Mouse (Mus musculus) MEL (cell line): Measurements from ENCODE around the gene Tmem35b. TPM values are rescaled to one million over a fixed set of nuclear protein-coding genes. Genes with fewer than 3 reads are reported as not detected.

ENCODE experiments used
- DNase-seq: peaks from one replicate; pipeline ENCODE4 v3.0.0; 2011; ENCODE audit warnings: low read depth, low spot score
- H3K27ac ChIP-seq: 2 replicates; pipeline ENCODE4 v1.5.1; 2012; ENCODE audit warnings: low read depth, mild to moderate bottlenecking, control low read depth, low read length, moderate library complexity; ENCODE audit not compliant: control insufficient read depth
- H3K27me3 ChIP-seq, 2 experiments: fragments of 150-350 bp in 1 of 2; sonication (generic) in 1 of 2; 2 replicates each; pipeline ENCODE4 v1.6.1; 2012; ENCODE audit warnings: low read length in 2 of 2, mild to moderate bottlenecking in 2 of 2, improper control_type of control experiment in 1 of 2, moderate library complexity in 1 of 2; ENCODE audit not compliant: insufficient read depth in 2 of 2, control insufficient read depth in 1 of 2
- H3K36me3 ChIP-seq, 2 experiments: 2 replicates each; pipeline ENCODE4 v1.6.1; 2012 to 2014; ENCODE audit warnings: low read length in 2 of 2, improper control_type of control experiment in 1 of 2, inconsistent platforms in 1 of 2, mild to moderate bottlenecking in 1 of 2; ENCODE audit not compliant: insufficient read depth in 2 of 2, control insufficient read depth in 1 of 2
- H3K4me1 ChIP-seq, 2 experiments: fragments of 150-350 bp in 1 of 2; sonication (generic) in 1 of 2; 2 replicates each; pipeline ENCODE4 v1.6.1; 2012; ENCODE audit warnings: low read length in 2 of 2, improper control_type of control experiment in 1 of 2, mild to moderate bottlenecking in 1 of 2; ENCODE audit not compliant: insufficient read depth in 2 of 2, control insufficient read depth in 1 of 2
- H3K4me3 ChIP-seq, 2 experiments: fragments of 150-350 bp in 1 of 2; sonication (generic) in 1 of 2; 2 replicates each; pipeline ENCODE4 v1.5.1; 2012; ENCODE audit warnings: low read depth in 2 of 2, low read length in 2 of 2, mild to moderate bottlenecking in 2 of 2, moderate library complexity in 2 of 2, control low read depth in 1 of 2, improper control_type of control experiment in 1 of 2; ENCODE audit not compliant: control insufficient read depth in 1 of 2, insufficient read depth in 1 of 2
- H3K79me2 ChIP-seq: 2 replicates; pipeline ENCODE4 v1.6.1; 2012; ENCODE audit warnings: mild to moderate bottlenecking, low read length, moderate library complexity; ENCODE audit not compliant: control insufficient read depth, poor library complexity, insufficient read depth
- H3K9ac ChIP-seq: 2 replicates; pipeline ENCODE4 v1.6.1; 2012; ENCODE audit warnings: low read depth, mild to moderate bottlenecking, control low read depth, low read length, moderate library complexity; ENCODE audit not compliant: control insufficient read depth, poor library complexity, severe bottlenecking
- H3K9me3 ChIP-seq: fragments of 150-350 bp; sonication (generic); replicated peaks from 2 replicates; pipeline ENCODE4 v1.6.1; 2012; ENCODE audit warnings: mild to moderate bottlenecking, low read length, improper control_type of control experiment, moderate library complexity; ENCODE audit not compliant: insufficient read depth
- CHD2 ChIP-seq: IDR thresholded peaks from 2 replicates; pipeline ENCODE4 v1.6.1; 2011; ENCODE audit warnings: low read length, improper control_type of control experiment
- CTCF ChIP-seq, 3 experiments: IDR thresholded peaks in 2 of 3; conservative IDR thresholded peaks in 1 of 3; 2 replicates each; pipeline ENCODE4 v1.5.1; 2011 to 2012; ENCODE audit warnings: low read length in 3 of 3, low read depth in 2 of 3, mild to moderate bottlenecking in 2 of 3, improper control_type of control experiment in 1 of 3, inconsistent platforms in 1 of 3, mixed read lengths in 1 of 3, moderate library complexity in 1 of 3; ENCODE audit not compliant: control insufficient read depth in 1 of 3, insufficient read depth in 1 of 3, poor library complexity in 1 of 3, severe bottlenecking in 1 of 3
- GATA1 ChIP-seq: IDR thresholded peaks from 2 replicates; pipeline ENCODE4 v1.6.1; 2011; ENCODE audit warnings: low read depth, low read length, improper control_type of control experiment
- HCFC1 ChIP-seq: IDR thresholded peaks from 2 replicates; pipeline ENCODE4 v1.6.1; 2012; ENCODE audit warnings: low read depth, mild to moderate bottlenecking, inconsistent platforms, low read length, improper control_type of control experiment, moderate library complexity
- JUND ChIP-seq: IDR thresholded peaks from 2 replicates; pipeline ENCODE4 v1.6.1; 2011; ENCODE audit warnings: low read depth, mild to moderate bottlenecking, improper control_type of control experiment, low read length
- MAZ ChIP-seq: IDR thresholded peaks from 2 replicates; pipeline ENCODE4 v1.6.1; 2012; ENCODE audit warnings: low read depth, mild to moderate bottlenecking, inconsistent platforms, low read length, improper control_type of control experiment
- MEF2A ChIP-seq: IDR thresholded peaks from 2 replicates; pipeline ENCODE4 v1.6.1; 2014; ENCODE audit warnings: low read depth, mild to moderate bottlenecking, inconsistent platforms, low read length, improper control_type of control experiment; ENCODE audit not compliant: poor library complexity, insufficient replicate concordance, severe bottlenecking; ENCODE audit errors: extremely low read depth
- MXI1 ChIP-seq: IDR thresholded peaks from 2 replicates; pipeline ENCODE4 v1.6.1; 2011; ENCODE audit warnings: mild to moderate bottlenecking, low read depth, low read length, improper control_type of control experiment
- MYB ChIP-seq: IDR thresholded peaks from 2 replicates; pipeline ENCODE4 v1.6.1; 2011; ENCODE audit warnings: mild to moderate bottlenecking, low read depth, low read length, improper control_type of control experiment
- MYC ChIP-seq: IDR thresholded peaks from 2 replicates; pipeline ENCODE4 v1.6.1; 2011; ENCODE audit warnings: low read depth, mild to moderate bottlenecking, low read length, improper control_type of control experiment, moderate library complexity
- NELFE ChIP-seq: IDR thresholded peaks from 2 replicates; pipeline ENCODE4 v1.6.1; 2011; ENCODE audit warnings: low read depth, low read length, improper control_type of control experiment
- POLR2AphosphoS2 ChIP-seq: IDR thresholded peaks from 2 replicates; pipeline ENCODE4 v1.6.1; 2011; ENCODE audit warnings: low read length, improper control_type of control experiment
- RCOR1 ChIP-seq: IDR thresholded peaks from 2 replicates; pipeline ENCODE4 v1.6.1; 2012; ENCODE audit warnings: low read depth, mild to moderate bottlenecking, inconsistent platforms, low read length, improper control_type of control experiment
- TCF12 ChIP-seq: IDR thresholded peaks from 2 replicates; pipeline ENCODE4 v1.6.1; 2014; ENCODE audit warnings: low read depth, mild to moderate bottlenecking, inconsistent platforms, low read length, improper control_type of control experiment, moderate library complexity
- UBTF ChIP-seq: IDR thresholded peaks from 2 replicates; pipeline ENCODE4 v1.6.1; 2012; ENCODE audit warnings: low read depth, mild to moderate bottlenecking, inconsistent platforms, low read length, improper control_type of control experiment, moderate library complexity, borderline replicate concordance; ENCODE audit not compliant: insufficient read depth
- USF2 ChIP-seq, 2 experiments: IDR thresholded peaks; 2 replicates each; pipeline ENCODE4 v1.6.1; 2011 to 2012; ENCODE audit warnings: improper control_type of control experiment in 2 of 2, low read length in 2 of 2, borderline replicate concordance in 1 of 2, inconsistent platforms in 1 of 2, low read depth in 1 of 2, mild to moderate bottlenecking in 1 of 2; ENCODE audit not compliant: insufficient read depth in 1 of 2
- ZC3H11A ChIP-seq: IDR thresholded peaks from 2 replicates; pipeline ENCODE4 v1.6.1; 2012; ENCODE audit warnings: low read depth, mild to moderate bottlenecking, inconsistent platforms, low read length, improper control_type of control experiment
- ZKSCAN1 ChIP-seq: IDR thresholded peaks from 2 replicates; pipeline ENCODE4 v1.6.1; 2012; ENCODE audit warnings: low read depth, mild to moderate bottlenecking, inconsistent platforms, low read length, improper control_type of control experiment, moderate library complexity
- polyA plus RNA-seq, 2 experiments: library from polyadenylated mRNA; stranded (reverse) in 1 of 2; unstranded in 1 of 2; fragments of >175 nt in 1 of 2; fragments of >200 nt in 1 of 2; gene quantifications; 2 replicates each; pipeline versions ENCODE4 v1.2.1 to v1.2.4; 2012; ENCODE audit warnings: low replicate concordance in 2 of 2, low read depth in 1 of 2; ENCODE audit not compliant: insufficient read length in 2 of 2, insufficient read depth in 1 of 2, missing spikeins in 1 of 2
- total RNA-seq: library from RNA; depleted of rRNA; stranded (reverse); fragments of 300-350 nt; gene quantifications from 2 replicates; pipeline ENCODE4 v1.2.3, GENCODE M21; 2012

The Tmem35b gene
- total and polyA plus RNA-seq, 3 experiments, result 0.89 to 3.2 TPM; not detected in 1

DNA sequence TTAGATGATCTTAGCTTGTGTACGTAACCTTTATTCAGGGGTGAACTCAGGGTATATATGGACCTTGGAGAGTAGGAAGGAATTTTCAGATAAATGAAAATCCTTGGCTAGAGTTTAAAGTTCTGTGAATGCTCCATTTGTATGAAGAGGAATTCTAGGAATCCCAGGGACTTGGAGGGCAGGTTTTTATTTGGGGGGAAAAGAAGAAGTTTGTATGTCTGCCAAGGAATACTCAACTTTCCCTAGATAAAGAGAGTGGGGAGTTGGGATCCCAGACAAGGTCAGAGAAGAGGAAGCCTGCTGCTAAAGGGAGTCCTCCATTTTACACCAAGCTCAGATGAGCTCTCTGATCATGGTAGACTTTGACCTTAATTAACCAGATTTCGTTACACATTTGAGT is 40.4 kb upstream of the Tmem35b start:
- Histone ChIP-seq H3K9me3 (no peaks in the 10 kb centered on the region), H3K9ac (no peak overlapping the region), H3K79me2 (no peaks in the 10 kb centered on the region), H3K27ac (no peak overlapping the region), H3K27me3 (0 out of 4 replicates have a peak, but pooled peaks cover 0 to under 1% of the 10 kb centered on the region in 2 experiments), H3K4me1 (no peaks in the 10 kb centered on the region), H3K4me3 (no peak overlapping the region), H3K36me3 (no peaks in the 10 kb centered on the region)
- DNase-seq, result no peak
- no peak for TF ChIP-seq CTCF (IDR thresholded peaks at IDR 0.05 in 2 of 3, conservative IDR thresholded peaks at IDR 0.05 in 1 of 3; ENCODE audit: control insufficient read depth in 1 of 3, insufficient read depth in 1 of 3, low read depth in 2 of 3, low read length in 3 of 3, poor library complexity in 1 of 3, severe bottlenecking in 1 of 3)
- TF ChIP-seq TCF12, result no peak
- TF ChIP-seq GATA1, result no peak
- TF ChIP-seq JUND, result no peak
- no peak for TF ChIP-seq MEF2A
- TF ChIP-seq POLR2AphosphoS2, result no peak
- TF ChIP-seq MXI1, result no peak
- no peak for TF ChIP-seq ZKSCAN1
- TF ChIP-seq RCOR1, result no peak
- no peak for TF ChIP-seq CHD2
- TF ChIP-seq MYB, result no peak
- TF ChIP-seq USF2 (IDR thresholded peaks at IDR 0.05; ENCODE audit: borderline replicate concordance in 1 of 2, insufficient read depth in 1 of 2, low read depth in 1 of 2, low read length in 2 of 2), result no peak
- no peak for TF ChIP-seq MYC

DNA sequence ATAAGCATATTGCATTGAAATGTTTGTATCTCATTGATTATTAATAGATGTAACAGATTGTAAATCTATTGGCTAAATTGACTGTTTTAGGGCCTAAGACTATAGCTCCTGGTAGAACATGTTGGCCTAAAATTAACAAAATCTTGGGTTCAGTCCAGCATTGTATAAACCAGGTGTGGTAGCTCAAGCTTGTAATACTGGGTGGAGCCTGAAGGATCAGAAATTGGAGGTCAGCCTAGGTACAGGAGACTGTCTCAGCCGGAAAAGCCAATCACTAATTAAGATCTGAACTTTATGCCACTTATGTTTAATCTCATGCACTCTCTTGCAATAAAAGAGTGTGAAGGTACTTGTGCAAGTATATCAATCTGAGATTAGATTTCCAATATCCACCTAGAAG is 37.7 kb upstream of the Tmem35b start:
- Histone ChIP-seq H3K27ac (no peak overlapping the region), H3K9me3 (no peaks in the 10 kb centered on the region), H3K4me1 (no peaks in the 10 kb centered on the region), H3K4me3 (no peak overlapping the region), H3K9ac (no peak overlapping the region), H3K27me3 (peaks cover 0 to 2% of the 10 kb centered on the region in 2 experiments; a peak in 1 of 4 replicates), H3K36me3 (no peaks in the 10 kb centered on the region), H3K79me2 (no peaks in the 10 kb centered on the region)
- no peak for DNase-seq
- TF ChIP-seq MAZ (no peak), ZKSCAN1 (no peak), HCFC1 (no peak)

DNA sequence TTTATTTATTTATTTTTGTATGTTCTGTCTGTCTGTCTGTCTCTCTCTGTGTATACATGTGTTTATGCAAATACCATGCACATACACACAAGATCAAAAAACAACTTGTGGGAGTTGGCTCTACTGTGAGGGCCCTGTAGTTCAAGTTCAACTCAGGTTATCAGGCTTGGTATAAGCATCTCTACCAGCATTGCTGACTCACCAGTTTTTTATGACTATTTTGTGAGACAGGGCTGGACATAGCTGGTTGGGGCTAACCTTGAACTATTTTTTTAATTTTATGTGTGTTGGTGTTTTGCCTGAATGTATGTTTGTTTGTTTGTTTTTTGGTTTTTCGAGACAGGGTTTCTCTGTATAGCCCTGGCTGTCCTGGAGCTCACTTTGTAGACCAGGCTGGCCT is 32.3 kb upstream of the Tmem35b start:
- H3K4me1 ChIP-seq, result no peaks in the 10 kb centered on the region
- H3K79me2 ChIP-seq, result no peaks in the 10 kb centered on the region
- H3K27ac ChIP-seq, result no peak overlapping the region
- H3K36me3 ChIP-seq, result no peaks in the 10 kb centered on the region
- H3K27me3 ChIP-seq, result peaks cover 0 to 2% of the 10 kb centered on the region in 2 experiments; a peak in 1 of 4 replicates
- no peak overlapping the region for H3K4me3 ChIP-seq
- no peak for DNase-seq
- TF ChIP-seq CTCF (IDR thresholded peaks at IDR 0.05 in 2 of 3, conservative IDR thresholded peaks at IDR 0.05 in 1 of 3; ENCODE audit: control insufficient read depth in 1 of 3, insufficient read depth in 1 of 3, low read depth in 2 of 3, low read length in 3 of 3, poor library complexity in 1 of 3, severe bottlenecking in 1 of 3), result no peak
- TF ChIP-seq NELFE, result no peak
- TF ChIP-seq TCF12, result no peak
- TF ChIP-seq RCOR1, result no peak
- TF ChIP-seq CHD2, result no peak
- no peak for TF ChIP-seq ZC3H11A
- no peak for TF ChIP-seq UBTF
- TF ChIP-seq ZKSCAN1, result no peak
- no peaks in the 10 kb centered on the region for H3K9me3 ChIP-seq
- no peak overlapping the region for H3K9ac ChIP-seq
